Mouse (Mus musculus): Measurements from ENCODE around the gene Dennd1a. TPM values are rescaled to one million over a fixed set of nuclear protein-coding genes. Genes with fewer than 3 reads are reported as not detected.

The Dennd1a gene
- polyA plus RNA-seq, 1 experiment from 2014 or later: 17.3 TPM

- peaks cover 69% of the 10 kb centered on the region for H3K4me1 ChIP-seq
- H3K27me3 ChIP-seq (ENCODE audit: poor library complexity, severe bottlenecking): peaks cover 76% of the 10 kb centered on the region
- peak; percentile 54 for DNase-seq (ENCODE audit: extremely low spot score, low spot score)
- peak overlapping the region; percentile 73 for H3K27ac ChIP-seq
- WGBS: 3% methylated on average over 4 of the region's 4 CpGs
- no peak overlapping the region for H3K4me3 ChIP-seq
- 0 out of 2 replicates have a peak, but pooled peaks cover 5% of the 10 kb centered on the region for H3K36me3 ChIP-seq (replicated peaks)
- peaks cover 3% of the 10 kb centered on the region; the same call in 1 of the 2 replicates for H3K9me3 ChIP-seq
Observed at GRCm38 (mm10) chr2:38220687-38221435, 66.3 kb downstream of the Dennd1a start.

- Histone ChIP-seq H3K27me3 (ENCODE audit: poor library complexity, severe bottlenecking) (peaks cover 64% of the 10 kb centered on the region), H3K36me3 (replicated peaks) (0 out of 2 replicates have a peak, but pooled peaks cover 5% of the 10 kb centered on the region), H3K4me3 (no peak overlapping the region), H3K9me3 (peaks cover 3% of the 10 kb centered on the region; the same call in 1 of the 2 replicates), H3K27ac (peak overlapping the region; percentile 15; the same call in 1 of the 2 replicates), H3K4me1 (peaks cover 61% of the 10 kb centered on the region)
- WGBS: 85% methylated on average over 2 of the region's 2 CpGs
- no peak for DNase-seq (ENCODE audit: extremely low spot score, low spot score)
Observed at GRCm38 (mm10) chr2:38219666-38220065, 67.5 kb downstream of the Dennd1a start.

GRCm38 (mm10) chr2:38213041-38213440 lies 74.1 kb downstream of the Dennd1a start:
- no peak for DNase-seq (ENCODE audit: extremely low spot score, low spot score)
- no peaks in the 10 kb centered on the region for H3K4me1 ChIP-seq
- 87% methylated on average over 1 of the region's 1 CpGs for WGBS
- H3K27me3 ChIP-seq (ENCODE audit: poor library complexity, severe bottlenecking): peaks cover 29% of the 10 kb centered on the region
- peaks cover 5% of the 10 kb centered on the region; the same call in 1 of the 2 replicates for H3K36me3 ChIP-seq (replicated peaks)
- no peak overlapping the region for H3K27ac ChIP-seq
- no peaks in the 10 kb centered on the region for H3K9me3 ChIP-seq
- H3K4me3 ChIP-seq: no peak overlapping the region

- DNase-seq (ENCODE audit: extremely low spot score, low spot score): no peak
- H3K27me3 ChIP-seq (ENCODE audit: poor library complexity, severe bottlenecking): peaks cover 15% of the 10 kb centered on the region; the same call in 1 of the 2 replicates
- peaks cover 5% of the 10 kb centered on the region; the same call in 1 of the 2 replicates for H3K36me3 ChIP-seq (replicated peaks)
- H3K4me1 ChIP-seq: peaks cover 2% of the 10 kb centered on the region; the same call in 1 of the 2 replicates
- H3K4me3 ChIP-seq: no peak overlapping the region
- H3K9me3 ChIP-seq: no peaks in the 10 kb centered on the region
- 95% methylated on average over 2 of the region's 2 CpGs for WGBS
- no peak overlapping the region for H3K27ac ChIP-seq
Observed at GRCm38 (mm10) chr2:38211426-38211825, 75.8 kb downstream of the Dennd1a start.

GRCm38 (mm10) chr2:38207752-38208151 lies 79.4 kb downstream of the Dennd1a start:
- peaks cover 19% of the 10 kb centered on the region for H3K4me1 ChIP-seq
- H3K4me3 ChIP-seq: no peak overlapping the region
- H3K27ac ChIP-seq: no peak overlapping the region
- 0 out of 2 replicates have a peak, but pooled peaks cover under 1% of the 10 kb centered on the region for H3K27me3 ChIP-seq (ENCODE audit: poor library complexity, severe bottlenecking)
- no peak for DNase-seq (ENCODE audit: extremely low spot score, low spot score)
- peaks cover 5% of the 10 kb centered on the region; the same call in 1 of the 2 replicates for H3K36me3 ChIP-seq (replicated peaks)
- H3K9me3 ChIP-seq: no peaks in the 10 kb centered on the region
- WGBS: 92% methylated on average over 1 of the region's 1 CpGs

GRCm38 (mm10) chr2:38205281-38205680 lies 81.9 kb downstream of the Dennd1a start:
- Histone ChIP-seq H3K27me3 (ENCODE audit: poor library complexity, severe bottlenecking) (no peaks in the 10 kb centered on the region), H3K4me1 (peaks cover 22% of the 10 kb centered on the region), H3K4me3 (no peak overlapping the region), H3K36me3 (replicated peaks) (peaks cover 5% of the 10 kb centered on the region; the same call in 1 of the 2 replicates), H3K9me3 (no peaks in the 10 kb centered on the region), H3K27ac (no peak overlapping the region)
- WGBS: 73% methylated on average over 5 of the region's 5 CpGs
- DNase-seq (ENCODE audit: extremely low spot score, low spot score): no peak

GRCm38 (mm10) chr2:38204696-38205095 lies 82.5 kb downstream of the Dennd1a start:
- DNase-seq (ENCODE audit: extremely low spot score, low spot score): no peak
- no peak overlapping the region for H3K4me3 ChIP-seq
- peaks cover 22% of the 10 kb centered on the region for H3K4me1 ChIP-seq
- peaks cover 5% of the 10 kb centered on the region; the same call in 1 of the 2 replicates for H3K36me3 ChIP-seq (replicated peaks)
- H3K27me3 ChIP-seq (ENCODE audit: poor library complexity, severe bottlenecking): no peaks in the 10 kb centered on the region
- no peaks in the 10 kb centered on the region for H3K9me3 ChIP-seq
- H3K27ac ChIP-seq: no peak overlapping the region
- WGBS: 86% methylated on average over 2 of the region's 2 CpGs

- 62% methylated on average over 1 of the region's 1 CpGs for WGBS
- H3K9me3 ChIP-seq: no peaks in the 10 kb centered on the region
- DNase-seq (ENCODE audit: extremely low spot score, low spot score): no peak
- no peak overlapping the region for H3K4me3 ChIP-seq
- H3K36me3 ChIP-seq (replicated peaks): no peaks in the 10 kb centered on the region
- peaks cover 50% of the 10 kb centered on the region for H3K4me1 ChIP-seq
- no peaks in the 10 kb centered on the region for H3K27me3 ChIP-seq (ENCODE audit: poor library complexity, severe bottlenecking)
- no peak overlapping the region for H3K27ac ChIP-seq
Observed at GRCm38 (mm10) chr2:38198072-38198471, 89.1 kb downstream of the Dennd1a start.

- Histone ChIP-seq H3K9me3 (no peaks in the 10 kb centered on the region), H3K4me1 (peaks cover 50% of the 10 kb centered on the region), H3K27ac (peak overlapping the region; percentile 41), H3K4me3 (no peak overlapping the region; the same call in 1 of the 2 replicates), H3K36me3 (replicated peaks) (no peaks in the 10 kb centered on the region), H3K27me3 (ENCODE audit: poor library complexity, severe bottlenecking) (no peaks in the 10 kb centered on the region)
- 42% methylated on average over 9 of the region's 9 CpGs for WGBS
- no peak for DNase-seq (ENCODE audit: extremely low spot score, low spot score)
Observed at GRCm38 (mm10) chr2:38196199-38197060, 90.8 kb downstream of the Dennd1a start.

GRCm38 (mm10) chr2:38192007-38192406 lies 95.2 kb downstream of the Dennd1a start:
- Histone ChIP-seq H3K9me3 (no peaks in the 10 kb centered on the region), H3K4me3 (no peak overlapping the region), H3K4me1 (peaks cover 28% of the 10 kb centered on the region), H3K27me3 (ENCODE audit: poor library complexity, severe bottlenecking) (no peaks in the 10 kb centered on the region), H3K36me3 (replicated peaks) (no peaks in the 10 kb centered on the region), H3K27ac (no peak overlapping the region)
- 95% methylated on average over 1 of the region's 1 CpGs for WGBS
- DNase-seq (ENCODE audit: extremely low spot score, low spot score): no peak

GRCm38 (mm10) chr2:38191601-38192000 lies 95.6 kb downstream of the Dennd1a start:
- H3K4me1 ChIP-seq: peaks cover 27% of the 10 kb centered on the region
- no peaks in the 10 kb centered on the region for H3K9me3 ChIP-seq
- no peak for DNase-seq (ENCODE audit: extremely low spot score, low spot score)
- no peaks in the 10 kb centered on the region for H3K36me3 ChIP-seq (replicated peaks)
- no peak overlapping the region for H3K4me3 ChIP-seq
- no peaks in the 10 kb centered on the region for H3K27me3 ChIP-seq (ENCODE audit: poor library complexity, severe bottlenecking)
- H3K27ac ChIP-seq: no peak overlapping the region

- Histone ChIP-seq H3K9me3 (no peaks in the 10 kb centered on the region), H3K27ac (0 out of 2 replicates have a peak overlapping the region, but pooled peaks have one; percentile 21), H3K4me1 (peaks cover 28% of the 10 kb centered on the region), H3K27me3 (ENCODE audit: poor library complexity, severe bottlenecking) (no peaks in the 10 kb centered on the region), H3K4me3 (no peak overlapping the region), H3K36me3 (replicated peaks) (no peaks in the 10 kb centered on the region)
- DNase-seq (ENCODE audit: extremely low spot score, low spot score): no peak
- WGBS: 65% methylated on average over 2 of the region's 2 CpGs
Observed at GRCm38 (mm10) chr2:38186438-38186837, 100.8 kb downstream of the Dennd1a start.
